Mouse (Mus musculus): Measurements from ENCODE around the gene Olfr572.

- TF ChIP-seq EP300 (IDR thresholded peaks at IDR 0.05) (no peak), CTCF (IDR thresholded peaks at IDR 0.05) (no peak)
These were observed 33.4 kb upstream of the Olfr572 start, which contains the start of gene Olfr569 for GRCm38 (mm10) chr7:102890782-102891181.
